Mouse (Mus musculus): ENCODE data around the gene Nrxn2. TPM values are rescaled to one million over a fixed set of nuclear protein-coding genes. Genes with fewer than 3 reads are reported as not detected.

The Nrxn2 gene
- total and polyA plus RNA-seq, 3 experiments = 0.20 to 0.71 (median 0.30) TPM

GRCm38 (mm10) chr19:6519483-6519882 is 101.0 kb downstream of the Nrxn2 start:
- TF ChIP-seq HCFC1 (IDR thresholded peaks at IDR 0.05; ENCODE audit: low read depth, low read length) = peak; percentile 88
- no peak for TF ChIP-seq CHD2 (IDR thresholded peaks at IDR 0.05; ENCODE audit: low read length)
- TF ChIP-seq USF2 (conservative IDR thresholded peaks at IDR 0.05; ENCODE audit: low read depth, low read length) = no peak
- no peak for TF ChIP-seq TCF12 (IDR thresholded peaks at IDR 0.05; ENCODE audit: low read depth, low read length)
- no peak for TF ChIP-seq JUN (IDR thresholded peaks at IDR 0.05; ENCODE audit: insufficient read depth, low read depth, low read length)
- 0 out of 2 replicates have a peak, but pooled peaks have one; percentile 33 for TF ChIP-seq KAT2A (IDR thresholded peaks at IDR 0.05; ENCODE audit: insufficient replicate concordance, low read length)
- no peak for TF ChIP-seq ZNF384 (IDR thresholded peaks at IDR 0.05; ENCODE audit: low read depth, low read length)
- no peak for TF ChIP-seq ETS1 (conservative IDR thresholded peaks at IDR 0.05; ENCODE audit: low read depth, low read length)
- Histone ChIP-seq H3K27me3 (replicated peaks) (peaks cover 31% of the 10 kb centered on the region), H3K4me3 (replicated peaks in 1 of 3; ENCODE audit: low read depth in 2 of 3, low read length in 2 of 3, poor library complexity in 1 of 3) (no peak overlapping the region)

GRCm38 (mm10) chr19:6521630-6522029 is 103.1 kb downstream of the Nrxn2 start:
- in situ Hi-C loops (cut with MboI; ENCODE audit: low pct_ligation_motif_present, low pct_unique_long_range_greater_than_20kb, low sequenced_read_pairs) (no loop called here), dilution Hi-C loops (cut with MboI; ENCODE audit: extremely low pct_ligation_motif_present, extremely low pct_unique_long_range_greater_than_20kb, low sequenced_read_pairs) (no loop called here)
- Histone ChIP-seq H3K36me3 (replicated peaks in 1 of 2; ENCODE audit: control insufficient read depth in 1 of 2, insufficient read depth in 1 of 2, low read length in 1 of 2) (no peaks in the 10 kb centered on the region), H3K9ac (ENCODE audit: insufficient read depth, low read depth) (no peak overlapping the region), H3K4me2 (ENCODE audit: insufficient read depth, low read depth, poor library complexity, severe bottlenecking) (no peak overlapping the region), H3K4me1 (ENCODE audit: control insufficient read depth in 1 of 2, insufficient read depth in 2 of 2) (no peaks in the 10 kb centered on the region), H3K9me3 (replicated peaks; ENCODE audit: low read length) (no peaks in the 10 kb centered on the region), H3K79me2 (replicated peaks; ENCODE audit: control insufficient read depth, extremely low read depth, insufficient read depth, poor library complexity, severe bottlenecking) (no peaks in the 10 kb centered on the region), H3K4me3 (replicated peaks in 1 of 3; ENCODE audit: low read depth in 2 of 3, low read length in 2 of 3, poor library complexity in 1 of 3) (no peak overlapping the region), H3K27ac (ENCODE audit: insufficient read depth, low read depth) (no peak overlapping the region), H3K27me3 (replicated peaks) (peaks cover 33% of the 10 kb centered on the region)
- TF ChIP-seq ETS1 (conservative IDR thresholded peaks at IDR 0.05; ENCODE audit: low read depth, low read length) (no peak), NELFE (IDR thresholded peaks at IDR 0.05; ENCODE audit: low read depth, low read length) (no peak), POLR2AphosphoS2 (IDR thresholded peaks at IDR 0.05; ENCODE audit: low read depth, low read length) (no peak), UBTF (IDR thresholded peaks at IDR 0.05; ENCODE audit: low read depth, low read length) (no peak), SIN3A (IDR thresholded peaks at IDR 0.05; ENCODE audit: low read length) (no peak), MAZ (IDR thresholded peaks at IDR 0.05; ENCODE audit: low read depth, low read length) (no peak), E2F4 (IDR thresholded peaks at IDR 0.05; ENCODE audit: insufficient replicate concordance, low read depth, low read length) (no peak), CTCF (conservative IDR thresholded peaks at IDR 0.05 in 1 of 2, IDR thresholded peaks at IDR 0.05 in 1 of 2; ENCODE audit: low read depth in 2 of 2, low read length in 2 of 2) (no peak), MAX (IDR thresholded peaks at IDR 0.05; ENCODE audit: low read length) (no peak), MEF2A (IDR thresholded peaks at IDR 0.05; ENCODE audit: borderline replicate concordance, low read depth, low read length) (no peak), PAX5 (IDR thresholded peaks at IDR 0.05; ENCODE audit: low read length) (no peak), BHLHE40 (IDR thresholded peaks at IDR 0.05; ENCODE audit: low read depth, low read length) (no peak), KAT2A (IDR thresholded peaks at IDR 0.05; ENCODE audit: insufficient replicate concordance, low read length) (no peak), MXI1 (IDR thresholded peaks at IDR 0.05; ENCODE audit: low read depth, low read length) (no peak), USF1 (IDR thresholded peaks at IDR 0.05; ENCODE audit: low read depth, low read length) (no peak)
- DNase-seq (ENCODE audit: extremely low read depth) = no peak

More at GRCm38 (mm10) chr19:6519483-6519882, 101.0 kb downstream of the Nrxn2 start:
- dilution Hi-C loops (cut with MboI; ENCODE audit: extremely low pct_ligation_motif_present, extremely low pct_unique_long_range_greater_than_20kb, low sequenced_read_pairs) (no loop called here), in situ Hi-C loops (cut with MboI; ENCODE audit: low pct_ligation_motif_present, low pct_unique_long_range_greater_than_20kb, low sequenced_read_pairs) (no loop called here)
- Histone ChIP-seq H3K4me2 (ENCODE audit: insufficient read depth, low read depth, poor library complexity, severe bottlenecking) (no peak overlapping the region), H3K79me2 (replicated peaks; ENCODE audit: control insufficient read depth, extremely low read depth, insufficient read depth, poor library complexity, severe bottlenecking) (no peaks in the 10 kb centered on the region), H3K9me3 (replicated peaks; ENCODE audit: low read length) (no peaks in the 10 kb centered on the region), H3K9ac (ENCODE audit: insufficient read depth, low read depth) (no peak overlapping the region), H3K4me1 (ENCODE audit: control insufficient read depth in 1 of 2, insufficient read depth in 2 of 2) (peaks cover 0 to 13% of the 10 kb centered on the region in 2 experiments; a peak in 2 of 4 replicates), H3K36me3 (replicated peaks in 1 of 2; ENCODE audit: control insufficient read depth in 1 of 2, insufficient read depth in 1 of 2, low read length in 1 of 2) (no peaks in the 10 kb centered on the region), H3K27ac (ENCODE audit: insufficient read depth, low read depth) (no peak overlapping the region)
- DNase-seq (ENCODE audit: extremely low read depth) = no peak

Measured in CH12.LX (cell line).